12 mouse cellular contexts compared by ENCODE assay signal in the genomic region with DNA sequence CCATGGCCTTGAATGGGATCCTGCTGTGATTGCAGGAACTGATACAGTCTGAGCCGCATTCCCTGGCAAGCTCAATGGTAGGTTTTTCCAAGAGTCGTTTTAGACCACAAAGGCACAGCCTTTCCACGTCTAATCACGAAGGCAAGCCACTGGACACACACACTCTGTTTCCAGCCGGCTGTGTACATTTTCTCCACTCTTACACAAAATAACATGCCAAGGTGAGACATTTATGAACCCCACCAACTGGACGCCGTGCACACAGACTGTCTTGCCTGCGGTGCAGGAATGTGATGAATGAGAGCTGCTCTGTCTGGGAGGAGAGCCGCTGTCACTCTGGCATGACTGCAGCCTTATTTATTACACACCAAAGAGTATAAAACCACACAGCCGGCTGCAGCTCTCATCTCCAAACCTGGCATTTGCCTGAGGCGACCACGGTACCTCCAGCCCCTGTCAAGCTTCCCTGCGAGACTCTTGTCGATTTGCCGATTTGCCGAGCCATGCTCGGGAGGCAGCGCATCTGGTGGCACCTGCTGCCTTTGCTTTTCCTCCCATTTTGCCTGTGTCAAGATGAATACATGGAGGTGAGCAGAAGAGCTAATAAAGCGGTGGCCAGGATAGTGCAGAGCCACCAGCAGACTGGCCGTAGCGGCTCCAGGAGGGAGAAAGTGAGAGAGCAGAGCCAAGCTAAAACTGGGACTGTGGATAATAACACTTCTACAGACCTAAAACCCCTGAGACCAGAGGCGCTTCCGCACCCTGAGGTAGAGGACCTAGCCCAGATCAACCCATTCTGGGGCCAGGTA. TPM values are rescaled to one million over a fixed set of nuclear protein-coding genes. Genes with fewer than 3 reads are reported as not detected.
DNase-seq lines count a peak whose midpoint lies in the region; ATAC-seq and TF ChIP-seq lines count a peak whose summit lies in the region.
"Had no signal": no experiment of that assay in that cellular context is flagged by ENCODE, and none has a peak within 500 bp of the region (broad histone marks: within the 10 kb centered on the region; RNA-seq: fewer than 3 reads in every experiment).

TSS of gene C1qtnf3 (plus strand) at position 382 of the 809 bp plus-strand sequence.

- TF ChIP-seq POLR2A in testis, adult 2 months (IDR thresholded peaks at IDR 0.05; ENCODE audit: control insufficient read depth, low read depth, low read length), result no peak
- TF ChIP-seq POLR2A in heart, adult 2 months (IDR thresholded peaks at IDR 0.05; ENCODE audit: insufficient read depth, low read depth, low read length), result no peak

- intact Hi-C loops in heart, adult 2 months (cut with DNase I), result no loop called here

- DNase-seq in testis, postnatal 10 days (ENCODE audit: low spot score), result no peak
- DNase-seq in kidney, postnatal 14 days, result peak; percentile 56
- no peak for DNase-seq in stomach, postnatal 0 days (ENCODE audit: low spot score)
- DNase-seq in c-Kit-positive CD71-positive TER-119-positive erythroid progenitor cells, embryonic 14.5 days (ENCODE audit: low spot score), result no peak
- no peak for DNase-seq in heart, adult 2 months
- DNase-seq: layer of hippocampus, adult 9-11 months; thymus, postnatal 25 days had no signal

- no peaks in the 10 kb centered on the region for H3K79me2 ChIP-seq in heart, adult 2 months (replicated peaks; ENCODE audit: control insufficient read depth, insufficient read depth, low read length)

- peak; percentile 32; the same call in 1 of the 2 replicates for ATAC-seq in embryonic facial prominence, embryonic 15.5 days (ENCODE audit: insufficient number of reproducible peaks, low FRiP score, low TSS enrichment, low read depth)
- ATAC-seq in stomach, postnatal 0 days (ENCODE audit: low FRiP score, low TSS enrichment), result no peak
- no peak for ATAC-seq in megakaryocyte, adult 5-6 weeks (ENCODE audit: poor library complexity, severe bottlenecking)
- ATAC-seq: forebrain, embryonic 15.5 days had no signal

- H3K4me1 ChIP-seq in testis, adult 2 months (ENCODE audit: control insufficient read depth, insufficient read depth, low read length), result peaks cover 5% of the 10 kb centered on the region
- H3K4me1 ChIP-seq in embryonic facial prominence, embryonic 15.5 days, result peaks cover 19% of the 10 kb centered on the region
- no peaks in the 10 kb centered on the region for H3K4me1 ChIP-seq in stomach, postnatal 0 days (replicated peaks; ENCODE audit: control insufficient read depth, insufficient read depth)
- H3K4me1 ChIP-seq in heart, adult 2 months (ENCODE audit: control insufficient read depth, insufficient read depth, low read length), result no peaks in the 10 kb centered on the region
- H3K4me1 ChIP-seq: forebrain, embryonic 15.5 days; midbrain, embryonic 12.5 days had no signal

- no peaks in the 10 kb centered on the region for H3K9me3 ChIP-seq in embryonic facial prominence, embryonic 15.5 days (replicated peaks)
- no peaks in the 10 kb centered on the region for H3K9me3 ChIP-seq in stomach, postnatal 0 days (ENCODE audit: control insufficient read depth, low read length)
- H3K9me3 ChIP-seq: forebrain, embryonic 15.5 days; midbrain, embryonic 12.5 days had no signal

- H3K27ac ChIP-seq in testis, adult 2 months (ENCODE audit: control insufficient read depth, insufficient read depth, low read depth, low read length), result peak within 1 kb of the TSS; percentile 29
- peak within 1 kb of the TSS; percentile 69 for H3K27ac ChIP-seq in embryonic facial prominence, embryonic 15.5 days (replicated peaks)
- H3K27ac ChIP-seq in stomach, postnatal 0 days (replicated peaks), result no peak within 1 kb of the TSS
- H3K27ac ChIP-seq in heart, adult 2 months, result no peak within 1 kb of the TSS
- H3K27ac ChIP-seq: forebrain, embryonic 15.5 days; midbrain, embryonic 12.5 days had no signal

- 55% methylated on average over 23 of the region's 23 CpGs for WGBS in embryonic facial prominence, embryonic 15.5 days
- WGBS in stomach, postnatal 0 days, result 53% methylated on average over 23 of the region's 23 CpGs
- 77% methylated on average over 23 of the region's 23 CpGs for WGBS in heart, adult 2 months

- no peak within 1 kb of the TSS for H3K9ac ChIP-seq in embryonic facial prominence, embryonic 15.5 days
- no peak within 1 kb of the TSS for H3K9ac ChIP-seq in stomach, postnatal 0 days (ENCODE audit: low read length)
- no peak within 1 kb of the TSS for H3K9ac ChIP-seq in heart, adult 2 months (ENCODE audit: low read depth, low read length)
- H3K9ac ChIP-seq: forebrain, embryonic 15.5 days; midbrain, embryonic 12.5 days had no signal

- H3K4me3 ChIP-seq in testis, adult 2 months (ENCODE audit: control insufficient read depth, low read depth, low read length), result peak within 1 kb of the TSS; percentile 30
- 0 out of 2 replicates have a peak within 1 kb of the TSS, but pooled peaks have one; percentile 4 for H3K4me3 ChIP-seq in embryonic facial prominence, embryonic 15.5 days (replicated peaks)
- H3K4me3 ChIP-seq in stomach, postnatal 0 days (ENCODE audit: low read depth, low read length), result no peak within 1 kb of the TSS
- H3K4me3 ChIP-seq in heart, adult 2 months, result no peak within 1 kb of the TSS
- H3K4me3 ChIP-seq: forebrain, embryonic 15.5 days; midbrain, embryonic 12.5 days had no signal

- H3K27me3 ChIP-seq in testis, adult 2 months (ENCODE audit: control insufficient read depth, insufficient read depth, low read length), result no peaks in the 10 kb centered on the region
- no peaks in the 10 kb centered on the region for H3K27me3 ChIP-seq in embryonic facial prominence, embryonic 15.5 days
- no peaks in the 10 kb centered on the region for H3K27me3 ChIP-seq in stomach, postnatal 0 days (ENCODE audit: control insufficient read depth, insufficient read depth, low read length)
- no peaks in the 10 kb centered on the region for H3K27me3 ChIP-seq in heart, adult 2 months (ENCODE audit: control insufficient read depth, insufficient read depth, low read length)
- H3K27me3 ChIP-seq: forebrain, embryonic 15.5 days; midbrain, embryonic 12.5 days had no signal

- peak within 1 kb of the TSS; percentile 19 for H3K4me2 ChIP-seq in embryonic facial prominence, embryonic 15.5 days (replicated peaks)
- no peak within 1 kb of the TSS for H3K4me2 ChIP-seq in stomach, postnatal 0 days (replicated peaks; ENCODE audit: low read depth)
- H3K4me2 ChIP-seq: forebrain, embryonic 15.5 days; midbrain, embryonic 12.5 days had no signal

- no peak for TF ChIP-seq CTCF in testis, adult 2 months (IDR thresholded peaks at IDR 0.05; ENCODE audit: control insufficient read depth, insufficient read depth, insufficient replicate concordance, low read depth, low read length)
- no peak for TF ChIP-seq CTCF in stomach, postnatal 0 days (IDR thresholded peaks at IDR 0.05; ENCODE audit: low read depth)
- TF ChIP-seq CTCF in heart, adult 2 months (IDR thresholded peaks at IDR 0.05), result no peak

- no peak for TF ChIP-seq EP300 in stomach, postnatal 0 days (optimal IDR thresholded peaks at IDR 0.05)
- no peak for TF ChIP-seq EP300 in heart, adult 2 months (IDR thresholded peaks at IDR 0.05; ENCODE audit: insufficient read depth, low read depth, low read length)

- no peaks in the 10 kb centered on the region for H3K36me3 ChIP-seq in testis, adult 2 months (ENCODE audit: control insufficient read depth, insufficient read depth, low read length)
- no peaks in the 10 kb centered on the region for H3K36me3 ChIP-seq in embryonic facial prominence, embryonic 15.5 days
- no peaks in the 10 kb centered on the region for H3K36me3 ChIP-seq in stomach, postnatal 0 days (ENCODE audit: control insufficient read depth, insufficient read depth, low read length)
- no peaks in the 10 kb centered on the region for H3K36me3 ChIP-seq in heart, adult 2 months (ENCODE audit: control insufficient read depth, insufficient read depth, low read length)
- H3K36me3 ChIP-seq: forebrain, embryonic 15.5 days; midbrain, embryonic 12.5 days had no signal

RNA-seq across cellular contexts. Expression of gene C1qtnf3, which starts in this region (rescaled TPM):
- polyA plus RNA-seq in testis, adult 2 months (2012; rRNA removed), result 3.1 and 4.2 TPM in 2 replicates
- 30.9 and 44.5 TPM in 2 replicates for polyA plus RNA-seq in embryonic facial prominence, embryonic 15.5 days (2015; fragmentation: Nextera tagmentation; extraction: Ambion mirVana)
- 16.8 and 22.2 TPM in 2 replicates for polyA plus RNA-seq in stomach, postnatal 0 days (2015; fragmentation: Nextera tagmentation; extraction: Ambion mirVana)
- not detected for total RNA-seq in heart, adult 2 months (2021)
- polyA plus RNA-seq in heart, adult 2 months (2012; rRNA removed), result 0.12 and 0.27 TPM in 2 replicates
- not detected in 2 replicates for total RNA-seq in megakaryocyte, adult 5-6 weeks (2015)
- total RNA-seq in megakaryocyte, adult 5-6 weeks (2017), result not detected in 2 replicates

Comparison
In these comparisons a context has a peak if more than half of its experiments do, and no peak if none do; other contexts are left out.
1. H3K27ac ChIP-seq: peak in testis, adult 2 months (single experiment) and embryonic facial prominence, embryonic 15.5 days (single experiment); none in stomach, postnatal 0 days (single experiment) and heart, adult 2 months (single experiment).
2. H3K4me3 ChIP-seq: peak in testis, adult 2 months (single experiment) and embryonic facial prominence, embryonic 15.5 days (single experiment); none in stomach, postnatal 0 days (single experiment) and heart, adult 2 months (single experiment).